Mouse (Mus musculus) lung, adult 2 months (tissue): ENCODE measurements around the gene Abhd12b.

Experiments
- CTCF ChIP-seq: fragments of 200-500 bp; IDR thresholded peaks from 2 replicates; pipeline ENCODE4 v1.5.1; 2011; ENCODE audit warnings: mild to moderate bottlenecking, low read length, control low read depth; ENCODE audit not compliant: insufficient read depth
- POLR2A ChIP-seq: fragments of 200-500 bp; IDR thresholded peaks from 2 replicates; pipeline ENCODE4 v1.6.1; 2011; ENCODE audit warnings: low read depth, mild to moderate bottlenecking, control low read depth, low read length, borderline replicate concordance; ENCODE audit errors: extremely low read depth

- TF ChIP-seq CTCF: no peak
- TF ChIP-seq POLR2A: no peak
These were observed 43.4 kb upstream of the Abhd12b start for GRCm38 (mm10) chr12:70110375-70111116.
